Mouse (Mus musculus): ENCODE measurements around the gene Ankrd2. TPM values are rescaled to one million over a fixed set of nuclear protein-coding genes. Genes with fewer than 3 reads are reported as not detected.

Gene Ankrd2
- polyA plus RNA-seq, 1 experiment from 2014 or later, result not detected

- no peaks in the 10 kb centered on the region for H3K27me3 ChIP-seq (replicated peaks)
- H3K4me1 ChIP-seq, result no peaks in the 10 kb centered on the region
- no peak for ATAC-seq (ENCODE audit: extremely low read depth, insufficient number of reproducible peaks, low FRiP score, low TSS enrichment)
- no peak overlapping the region for H3K4me3 ChIP-seq
- no peaks in the 10 kb centered on the region for H3K36me3 ChIP-seq
- H3K9ac ChIP-seq, result no peak overlapping the region
- H3K27ac ChIP-seq (replicated peaks), result no peak overlapping the region
- WGBS, result 65% methylated on average over 7 of the region's 7 CpGs
- no peaks in the 10 kb centered on the region for H3K9me3 ChIP-seq
- H3K4me2 ChIP-seq, result no peak overlapping the region
Measured at GRCm38 (mm10) chr19:42058426-42058825, 22.6 kb downstream of the Ankrd2 start.

DNA sequence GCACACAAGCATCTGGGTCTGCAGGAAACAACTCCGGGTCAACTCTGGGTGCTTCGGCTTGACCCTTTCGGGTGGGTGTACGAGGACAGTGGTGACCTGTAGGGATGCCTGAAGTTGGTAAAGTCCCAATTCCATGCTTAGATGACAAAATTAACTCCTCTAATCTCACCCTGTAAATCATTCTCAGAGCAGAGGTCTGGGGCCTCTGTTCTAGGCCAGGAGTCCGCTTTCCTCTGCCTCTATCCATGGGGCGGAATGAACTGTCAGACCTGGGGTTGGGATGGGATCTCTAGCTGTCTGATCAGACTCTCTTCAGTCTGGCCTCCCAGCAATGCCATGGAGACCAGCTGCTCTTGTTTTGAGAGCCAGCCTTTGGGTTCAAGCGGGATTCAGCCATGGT is 25.6 kb downstream of the Ankrd2 start:
- Histone ChIP-seq H3K4me3 (no peak overlapping the region), H3K4me2 (no peak overlapping the region), H3K27ac (replicated peaks) (no peak overlapping the region), H3K27me3 (replicated peaks) (no peaks in the 10 kb centered on the region), H3K4me1 (no peaks in the 10 kb centered on the region), H3K36me3 (no peaks in the 10 kb centered on the region), H3K9ac (no peak overlapping the region), H3K9me3 (no peaks in the 10 kb centered on the region)
- no peak for ATAC-seq (ENCODE audit: extremely low read depth, insufficient number of reproducible peaks, low FRiP score, low TSS enrichment)
- 80% methylated on average over 7 of the region's 7 CpGs for WGBS

GRCm38 (mm10) chr19:42068441-42069240 is 32.8 kb downstream of the Ankrd2 start:
- ATAC-seq (ENCODE audit: extremely low read depth, insufficient number of reproducible peaks, low FRiP score, low TSS enrichment), result no peak
- no peak overlapping the region for H3K27ac ChIP-seq (replicated peaks)
- WGBS, result 64% methylated on average over 11 of the region's 11 CpGs

GRCm38 (mm10) chr19:42069241-42069525 is 33.4 kb downstream of the Ankrd2 start:
- 40% methylated on average over 6 of the region's 6 CpGs for WGBS
- ATAC-seq (ENCODE audit: extremely low read depth, insufficient number of reproducible peaks, low FRiP score, low TSS enrichment), result no peak
- peak overlapping the region; percentile 38 for H3K4me2 ChIP-seq

More at GRCm38 (mm10) chr19:42068441-42069240, 32.8 kb downstream of the Ankrd2 start:
- no peak overlapping the region for H3K4me3 ChIP-seq
- H3K4me2 ChIP-seq, result peak overlapping the region; percentile 38
- H3K36me3 ChIP-seq, result no peaks in the 10 kb centered on the region
- peaks cover 7% of the 10 kb centered on the region; the same call in 1 of the 2 replicates for H3K4me1 ChIP-seq
- no peaks in the 10 kb centered on the region for H3K27me3 ChIP-seq (replicated peaks)
- no peaks in the 10 kb centered on the region for H3K9me3 ChIP-seq
- H3K9ac ChIP-seq, result no peak overlapping the region

GRCm38 (mm10) chr19:42071221-42071620 is 35.4 kb downstream of the Ankrd2 start:
- no peak overlapping the region for H3K4me3 ChIP-seq
- peaks cover 7% of the 10 kb centered on the region; the same call in 1 of the 2 replicates for H3K4me1 ChIP-seq
- WGBS, result 60% methylated on average over 7 of the region's 7 CpGs
- H3K27me3 ChIP-seq (replicated peaks), result no peaks in the 10 kb centered on the region
- no peak overlapping the region for H3K9ac ChIP-seq
- H3K4me2 ChIP-seq, result no peak overlapping the region
- peaks cover 10% of the 10 kb centered on the region for H3K36me3 ChIP-seq
- H3K9me3 ChIP-seq, result no peaks in the 10 kb centered on the region
- H3K27ac ChIP-seq (replicated peaks), result no peak overlapping the region
- no peak for ATAC-seq (ENCODE audit: extremely low read depth, insufficient number of reproducible peaks, low FRiP score, low TSS enrichment)

More at GRCm38 (mm10) chr19:42069241-42069525, 33.4 kb downstream of the Ankrd2 start:
- no peaks in the 10 kb centered on the region for H3K36me3 ChIP-seq
- no peaks in the 10 kb centered on the region for H3K9me3 ChIP-seq
- H3K4me1 ChIP-seq, result peaks cover 7% of the 10 kb centered on the region; the same call in 1 of the 2 replicates
- H3K9ac ChIP-seq, result no peak overlapping the region
- no peak overlapping the region for H3K27ac ChIP-seq (replicated peaks)
- no peak overlapping the region for H3K4me3 ChIP-seq
- no peaks in the 10 kb centered on the region for H3K27me3 ChIP-seq (replicated peaks)

DNA sequence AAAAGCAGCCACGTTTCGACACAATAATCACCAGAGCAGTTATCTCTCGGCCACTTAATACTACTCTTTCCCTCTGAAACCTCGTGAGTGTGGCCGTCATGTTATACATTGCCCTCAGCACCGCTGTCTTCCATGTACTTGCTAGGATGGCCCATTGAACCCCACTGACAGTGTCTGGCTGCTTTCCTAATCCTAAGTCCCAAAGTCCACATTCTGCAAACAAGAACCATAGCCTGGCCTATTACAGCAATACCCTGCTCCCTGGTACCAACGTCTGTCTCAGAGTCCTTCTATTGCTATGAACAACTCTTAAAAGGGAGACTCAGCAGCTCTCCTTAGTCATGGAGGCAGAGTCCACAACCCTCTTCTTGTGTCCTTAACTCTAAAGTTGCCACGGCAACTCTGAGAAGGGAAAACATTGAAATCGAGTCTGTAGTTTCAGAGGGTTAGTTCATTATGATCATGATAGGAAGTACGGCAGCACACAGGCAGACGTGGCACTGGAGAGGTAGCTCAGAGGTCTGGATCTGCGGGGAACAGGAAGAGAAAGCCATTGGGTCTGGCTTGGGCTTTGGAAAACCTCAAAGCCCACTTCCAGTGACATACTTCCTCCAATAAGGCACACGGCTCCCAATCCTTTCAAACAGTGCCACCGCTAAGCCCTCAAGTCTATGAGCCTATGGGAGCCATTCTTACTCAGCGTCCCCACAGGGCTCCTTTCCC is 36.2 kb downstream of the Ankrd2 start:
- H3K4me3 ChIP-seq, result no peak overlapping the region
- H3K9ac ChIP-seq, result no peak overlapping the region
- 72% methylated on average over 15 of the region's 15 CpGs for WGBS
- peaks cover 7% of the 10 kb centered on the region; the same call in 1 of the 2 replicates for H3K4me1 ChIP-seq
- H3K4me2 ChIP-seq, result no peak overlapping the region
- H3K27me3 ChIP-seq (replicated peaks), result no peaks in the 10 kb centered on the region
- no peak for ATAC-seq (ENCODE audit: extremely low read depth, insufficient number of reproducible peaks, low FRiP score, low TSS enrichment)
- no peak overlapping the region for H3K27ac ChIP-seq (replicated peaks)
- H3K36me3 ChIP-seq, result peaks cover 10% of the 10 kb centered on the region
- no peaks in the 10 kb centered on the region for H3K9me3 ChIP-seq

- Histone ChIP-seq H3K9me3 (no peaks in the 10 kb centered on the region), H3K4me2 (no peak overlapping the region), H3K27ac (replicated peaks) (no peak overlapping the region), H3K27me3 (replicated peaks) (no peaks in the 10 kb centered on the region), H3K4me3 (no peak overlapping the region), H3K4me1 (peaks cover 7% of the 10 kb centered on the region; the same call in 1 of the 2 replicates), H3K9ac (no peak overlapping the region), H3K36me3 (peaks cover 10% of the 10 kb centered on the region)
- ATAC-seq (ENCODE audit: extremely low read depth, insufficient number of reproducible peaks, low FRiP score, low TSS enrichment), result no peak
- 61% methylated on average over 7 of the region's 7 CpGs for WGBS
Measured at GRCm38 (mm10) chr19:42072802-42073201, 37.0 kb downstream of the Ankrd2 start.

GRCm38 (mm10) chr19:42075051-42075450 is 39.3 kb downstream of the Ankrd2 start:
- 67% methylated on average over 2 of the region's 2 CpGs for WGBS
- no peak overlapping the region for H3K4me2 ChIP-seq
- no peak overlapping the region for H3K27ac ChIP-seq (replicated peaks)
- H3K4me1 ChIP-seq, result no peaks in the 10 kb centered on the region
- H3K9me3 ChIP-seq, result no peaks in the 10 kb centered on the region
- ATAC-seq (ENCODE audit: extremely low read depth, insufficient number of reproducible peaks, low FRiP score, low TSS enrichment), result no peak
- H3K9ac ChIP-seq, result no peak overlapping the region
- H3K27me3 ChIP-seq (replicated peaks), result no peaks in the 10 kb centered on the region
- H3K4me3 ChIP-seq, result no peak overlapping the region
- H3K36me3 ChIP-seq, result peaks cover 10% of the 10 kb centered on the region

DNA sequence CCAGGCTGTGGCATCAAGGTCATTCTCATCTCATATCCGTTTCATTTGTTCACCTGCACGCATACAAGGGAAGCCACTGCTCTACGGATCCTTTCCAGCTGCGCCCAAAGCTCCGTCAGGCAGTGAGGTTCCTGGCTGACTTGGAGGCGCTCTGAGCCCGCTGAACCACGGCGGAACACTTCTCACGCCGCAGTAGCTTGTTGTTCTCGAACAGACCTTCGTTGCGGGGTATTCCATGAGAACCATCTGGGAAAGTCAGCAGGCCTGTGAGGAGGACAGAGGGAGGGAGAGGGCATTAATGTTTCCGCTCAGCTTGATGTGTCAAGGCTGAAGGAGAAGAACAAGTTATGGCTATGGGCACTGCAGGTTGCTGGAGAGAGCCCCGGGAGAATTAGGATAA is 40.2 kb downstream of the Ankrd2 start:
- no peak overlapping the region for H3K4me3 ChIP-seq
- H3K9me3 ChIP-seq, result no peaks in the 10 kb centered on the region
- H3K9ac ChIP-seq, result no peak overlapping the region
- no peak overlapping the region for H3K4me2 ChIP-seq
- H3K27ac ChIP-seq (replicated peaks), result no peak overlapping the region
- H3K27me3 ChIP-seq (replicated peaks), result no peaks in the 10 kb centered on the region
- H3K36me3 ChIP-seq, result peaks cover 10% of the 10 kb centered on the region
- WGBS, result 87% methylated on average over 16 of the region's 16 CpGs
- no peaks in the 10 kb centered on the region for H3K4me1 ChIP-seq
- no peak for ATAC-seq (ENCODE audit: extremely low read depth, insufficient number of reproducible peaks, low FRiP score, low TSS enrichment)

DNA sequence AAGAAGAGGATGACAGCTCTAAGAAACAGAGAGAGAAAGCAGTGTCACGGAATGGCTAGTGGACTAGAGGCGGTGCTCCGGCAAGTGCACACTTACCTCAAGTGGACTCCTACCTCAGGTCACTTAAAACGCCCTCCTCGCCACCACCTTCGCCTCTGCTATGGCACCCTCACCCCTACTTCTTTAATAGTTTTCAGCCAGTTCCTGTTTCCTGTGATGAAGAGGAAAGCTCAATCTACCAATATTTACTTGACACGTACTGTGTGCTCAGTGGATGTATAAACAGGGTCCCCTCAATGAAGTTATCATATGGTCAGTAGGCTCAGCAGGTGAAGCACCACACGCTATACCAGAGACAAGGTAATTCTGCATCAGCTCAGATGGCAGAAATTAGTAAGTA is 42.8 kb downstream of the Ankrd2 start:
- H3K4me1 ChIP-seq, result no peaks in the 10 kb centered on the region
- no peaks in the 10 kb centered on the region for H3K9me3 ChIP-seq
- H3K27me3 ChIP-seq (replicated peaks), result no peaks in the 10 kb centered on the region
- ATAC-seq (ENCODE audit: extremely low read depth, insufficient number of reproducible peaks, low FRiP score, low TSS enrichment), result no peak
- 86% methylated on average over 8 of the region's 8 CpGs for WGBS
- H3K4me2 ChIP-seq, result no peak overlapping the region
- no peak overlapping the region for H3K4me3 ChIP-seq
- H3K36me3 ChIP-seq, result peaks cover 10% of the 10 kb centered on the region
- H3K27ac ChIP-seq (replicated peaks), result no peak overlapping the region
- H3K9ac ChIP-seq, result no peak overlapping the region

- Histone ChIP-seq H3K9ac (no peak overlapping the region), H3K4me2 (no peak overlapping the region), H3K9me3 (no peaks in the 10 kb centered on the region), H3K27me3 (replicated peaks) (no peaks in the 10 kb centered on the region), H3K4me3 (no peak overlapping the region), H3K36me3 (peaks cover 10% of the 10 kb centered on the region), H3K27ac (replicated peaks) (no peak overlapping the region), H3K4me1 (no peaks in the 10 kb centered on the region)
- no peak for ATAC-seq (ENCODE audit: extremely low read depth, insufficient number of reproducible peaks, low FRiP score, low TSS enrichment)
- 85% methylated on average over 12 of the region's 12 CpGs for WGBS
Measured at GRCm38 (mm10) chr19:42079006-42079405, 43.2 kb downstream of the Ankrd2 start.
